Mouse (Mus musculus) spleen, adult 2 months (tissue): ENCODE measurements around the gene Ttc41.
"Not testable (repeated sequence)": the region's sequence is repeated elsewhere in the genome, so short reads cannot be mapped to it uniquely, and the experiment has no call there.

Experiments
- CTCF ChIP-seq: fragments of 200-500 bp; IDR thresholded peaks from 2 replicates; pipeline ENCODE4 v1.5.1; 2011; ENCODE audit warnings: mild to moderate bottlenecking, inconsistent platforms; ENCODE audit not compliant: insufficient read depth, insufficient read length, insufficient replicate concordance; ENCODE audit errors: extremely low read depth
- POLR2A ChIP-seq: fragments of 200-500 bp; IDR thresholded peaks from 2 replicates; pipeline ENCODE4 v1.6.1; 2011; ENCODE audit warnings: low read depth, low read length, inconsistent platforms

DNA sequence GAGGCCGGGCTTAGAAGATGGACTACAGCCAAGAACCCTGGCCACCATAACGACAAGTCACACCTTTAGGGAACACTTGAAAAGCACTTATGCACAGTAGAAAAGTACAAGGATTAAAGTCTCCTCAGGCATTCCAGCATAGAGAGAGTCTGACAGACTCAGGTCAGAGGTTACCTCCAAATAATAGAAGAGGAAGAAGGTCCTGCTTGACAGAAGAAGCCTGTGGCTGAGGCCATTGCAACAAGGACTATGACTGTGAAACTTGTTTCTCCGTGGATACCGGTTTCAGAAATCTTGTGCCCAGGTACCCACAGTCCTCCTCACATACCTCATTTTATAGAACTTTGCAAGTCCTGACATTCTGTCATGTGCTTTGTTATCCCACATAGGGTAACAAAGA, 35.1 kb upstream of the Ttc41 start:
- not testable (repeated sequence) for TF ChIP-seq CTCF, POLR2A
